Mouse (Mus musculus) gastrocnemius, postnatal 4 days (tissue): ENCODE measurements around the gene Efna2. TPM values are rescaled to one million over a fixed set of nuclear protein-coding genes. Genes with fewer than 3 reads are reported as not detected.

Source experiments
- DNase-seq, 2 experiments: peaks; one replicate each; pipeline ENCODE4 v3.0.0; 2021 to 2022; ENCODE audit warnings: low spot score in 2 of 2, mixed read lengths in 2 of 2
- total RNA-seq, 2 experiments: library from RNA; stranded (reverse); gene quantifications; 2 replicates each; pipeline ENCODE4 v1.2.3; 2021

Efna2 gene
- total RNA-seq, 2 experiments from 2014 or later: 3.5 to 3.7 TPM

DNA sequence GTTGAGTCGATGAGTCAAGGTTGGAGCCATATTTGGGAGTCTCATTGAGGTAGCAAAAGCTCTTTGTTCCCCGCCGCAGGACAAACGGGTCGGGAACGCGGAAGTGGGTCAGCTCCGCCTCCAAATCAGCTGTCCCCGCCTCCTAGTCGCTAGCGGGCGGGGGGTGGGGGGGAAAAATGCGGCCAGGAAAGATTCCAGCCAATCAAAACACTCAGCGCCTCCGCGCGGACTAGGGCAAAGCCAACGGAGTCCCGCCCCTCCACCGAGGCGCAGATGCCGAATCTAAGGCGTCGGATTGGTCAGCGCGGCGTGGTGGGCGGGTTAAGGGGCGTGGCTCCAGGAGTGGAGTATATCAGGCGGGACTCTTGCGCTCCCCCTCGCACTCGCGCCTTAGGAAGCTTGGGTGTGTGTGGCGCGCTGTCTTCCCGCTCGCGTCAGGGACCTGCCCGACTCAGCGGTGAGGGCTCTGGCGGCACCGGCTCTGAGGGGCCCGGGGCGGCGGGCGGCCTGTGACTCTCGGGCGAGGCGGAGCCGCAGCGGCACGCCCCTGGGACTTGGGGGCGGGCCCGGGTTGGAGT is 11.7 kb upstream of the Efna2 start:
- peak; percentile 98 for DNase-seq

DNA sequence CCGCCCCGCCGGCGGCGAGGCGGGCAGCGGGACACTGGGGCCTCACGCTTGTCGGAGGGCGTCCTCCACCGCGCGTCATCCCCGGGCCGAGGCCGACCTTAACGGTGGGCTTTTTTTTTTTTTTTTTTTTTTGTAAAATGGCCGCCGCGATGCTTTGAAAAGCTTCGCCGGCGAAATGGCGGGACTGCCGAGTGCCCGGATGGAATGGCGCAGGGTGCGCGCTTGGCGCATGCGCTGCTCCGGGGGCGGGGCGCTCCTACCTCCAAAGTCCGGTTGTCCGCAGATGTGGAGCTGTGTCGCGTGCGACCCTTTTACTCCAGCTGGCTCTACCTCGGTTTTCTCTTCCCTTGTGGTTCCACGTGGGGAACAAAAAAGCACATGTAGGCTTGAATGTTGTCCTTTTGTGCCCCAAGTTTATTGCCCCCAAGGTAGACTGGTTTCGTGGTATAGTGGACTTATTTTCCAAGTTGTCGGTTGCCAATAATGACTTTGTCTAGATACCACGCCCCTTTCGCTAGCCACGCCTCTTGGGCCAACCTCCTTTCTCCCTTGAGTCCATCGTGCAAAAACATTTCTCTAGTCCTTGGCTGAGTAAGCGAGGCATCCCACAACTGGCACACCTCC is 11.1 kb upstream of the Efna2 start:
- peak; percentile 93 to 96 for DNase-seq

DNA sequence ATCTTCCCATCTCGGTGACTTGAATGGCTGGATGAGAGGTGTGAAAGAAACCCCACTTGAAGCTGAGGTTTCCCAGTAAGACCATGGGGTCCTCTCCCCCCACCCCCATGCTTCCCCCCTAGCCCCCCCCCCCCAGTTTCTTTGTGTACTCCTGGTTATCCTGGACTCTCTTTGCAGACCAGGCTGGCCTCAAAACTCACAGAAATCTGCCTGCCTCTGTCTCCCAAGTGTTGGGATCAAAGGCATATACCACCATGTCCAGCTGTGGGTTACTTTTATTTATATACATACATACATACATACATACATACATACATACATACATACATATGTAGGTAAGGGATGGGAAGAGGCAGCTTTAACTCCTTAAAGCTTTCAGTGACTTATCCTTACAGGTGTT is 10.2 kb upstream of the Efna2 start:
- no peak for DNase-seq

DNA sequence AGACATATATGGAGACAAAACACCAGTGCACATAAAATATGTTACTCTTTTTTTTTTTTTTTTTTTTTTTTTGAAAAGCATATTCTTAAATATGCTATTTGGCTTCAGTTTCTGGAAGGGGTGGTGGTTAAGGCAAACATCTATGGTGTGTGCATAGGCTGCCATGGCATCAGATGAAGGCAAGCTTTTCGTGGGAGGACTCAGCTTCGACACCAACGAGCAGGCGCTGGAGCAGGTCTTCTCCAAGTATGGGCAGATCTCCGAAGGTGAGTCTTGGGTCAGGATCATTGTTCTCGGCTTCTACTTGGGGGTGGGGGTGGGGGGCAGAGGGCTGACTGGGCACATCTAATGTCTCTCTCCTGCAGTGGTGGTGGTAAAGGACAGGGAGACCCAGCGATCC is 9.6 kb upstream of the Efna2 start:
- no peak for DNase-seq

DNA sequence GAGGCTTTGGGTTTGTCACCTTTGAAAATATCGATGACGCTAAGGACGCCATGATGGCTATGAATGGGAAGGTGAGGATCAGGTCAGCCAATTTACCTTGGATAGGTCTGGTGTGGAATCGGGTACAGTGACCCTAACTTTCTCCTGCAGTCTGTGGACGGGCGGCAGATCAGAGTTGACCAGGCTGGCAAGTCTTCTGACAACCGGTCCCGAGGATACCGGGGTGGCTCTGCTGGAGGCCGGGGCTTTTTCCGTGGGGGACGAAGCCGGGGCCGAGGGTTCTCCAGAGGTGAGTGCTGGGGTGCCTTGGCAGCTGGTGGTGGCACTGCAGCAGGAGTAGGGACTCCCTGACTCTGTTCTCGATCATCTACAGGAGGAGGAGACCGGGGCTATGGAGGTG is 9.2 kb upstream of the Efna2 start:
- DNase-seq: no peak

DNA sequence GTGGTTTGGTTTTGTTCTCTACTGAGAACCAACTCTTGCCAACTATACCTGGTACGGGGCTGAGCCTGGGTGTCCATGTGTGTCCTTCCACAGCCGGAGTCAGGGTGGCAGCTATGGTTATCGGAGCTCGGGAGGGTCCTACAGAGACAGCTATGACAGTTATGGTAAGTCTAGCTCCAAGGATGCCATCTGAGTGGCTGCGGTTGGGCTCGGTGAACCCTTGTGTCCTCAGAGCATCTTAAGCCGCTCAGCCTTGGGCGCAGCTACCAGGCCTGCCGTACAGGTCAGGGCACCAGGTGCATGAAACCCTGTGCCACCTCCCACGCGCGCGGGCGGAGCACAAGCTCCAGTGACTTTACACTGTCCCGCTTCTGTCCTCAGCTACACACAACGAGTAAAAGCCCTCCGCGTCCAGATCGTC is 8.7 kb upstream of the Efna2 start:
- no peak for DNase-seq

DNA sequence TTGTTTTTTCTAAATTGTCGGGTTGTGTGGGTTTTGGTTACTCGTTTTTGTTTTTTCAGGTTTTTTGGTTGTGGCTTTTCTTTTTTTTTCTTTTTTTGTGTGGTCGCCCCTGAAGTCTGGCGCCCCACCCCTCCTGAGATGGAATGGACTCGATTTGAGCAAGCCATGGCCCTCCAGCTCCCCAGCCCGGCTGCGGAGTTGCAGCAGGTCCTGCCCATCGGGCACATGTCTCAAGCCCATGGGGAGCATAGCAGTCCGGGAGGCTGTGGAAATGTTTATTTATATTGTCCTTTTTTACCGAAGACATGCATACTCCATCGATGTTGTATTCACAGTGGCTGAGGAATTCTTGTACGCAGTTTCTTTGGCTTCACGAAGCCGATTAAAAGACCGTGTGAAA is 8.0 kb upstream of the Efna2 start:
- DNase-seq: no peak

DNA sequence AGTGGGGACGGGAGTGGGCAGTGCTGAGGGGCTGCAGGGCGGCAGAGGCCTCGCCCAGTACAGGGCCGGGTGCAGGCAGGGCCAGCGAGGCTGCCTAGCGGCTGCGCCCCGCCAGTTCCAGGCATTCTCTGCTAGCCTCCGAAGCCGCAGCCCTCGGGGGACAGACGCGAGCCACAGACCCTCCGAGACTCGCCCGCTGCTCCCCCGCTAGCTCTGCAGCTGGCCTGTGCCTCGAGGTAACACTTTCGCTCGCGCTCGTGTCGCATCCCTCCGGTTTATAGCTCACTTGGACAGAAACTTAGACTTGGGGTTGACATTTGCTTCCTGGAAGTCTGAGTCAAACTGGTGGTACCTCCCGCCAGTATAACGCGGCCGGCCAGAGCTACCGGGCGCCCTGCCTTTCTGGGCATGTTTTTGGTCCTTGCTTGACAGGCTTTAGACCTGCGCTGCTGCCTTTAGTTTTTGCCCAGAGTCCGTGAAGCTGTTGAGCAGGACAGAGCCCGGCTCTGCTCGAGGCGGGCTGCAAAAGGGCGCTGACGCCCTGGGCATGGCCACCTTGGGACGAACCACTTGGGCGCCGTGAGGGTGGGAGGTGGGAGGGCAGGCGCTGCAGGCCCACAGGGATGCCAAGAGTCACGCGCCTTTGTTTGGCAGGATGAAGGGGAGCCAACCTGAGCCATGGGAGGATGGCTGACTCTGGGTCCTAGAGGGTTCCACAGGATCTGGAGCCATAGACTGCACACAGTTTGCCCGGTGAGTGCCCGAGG is 7.3 kb upstream of the Efna2 start:
- DNase-seq: no peak

DNA sequence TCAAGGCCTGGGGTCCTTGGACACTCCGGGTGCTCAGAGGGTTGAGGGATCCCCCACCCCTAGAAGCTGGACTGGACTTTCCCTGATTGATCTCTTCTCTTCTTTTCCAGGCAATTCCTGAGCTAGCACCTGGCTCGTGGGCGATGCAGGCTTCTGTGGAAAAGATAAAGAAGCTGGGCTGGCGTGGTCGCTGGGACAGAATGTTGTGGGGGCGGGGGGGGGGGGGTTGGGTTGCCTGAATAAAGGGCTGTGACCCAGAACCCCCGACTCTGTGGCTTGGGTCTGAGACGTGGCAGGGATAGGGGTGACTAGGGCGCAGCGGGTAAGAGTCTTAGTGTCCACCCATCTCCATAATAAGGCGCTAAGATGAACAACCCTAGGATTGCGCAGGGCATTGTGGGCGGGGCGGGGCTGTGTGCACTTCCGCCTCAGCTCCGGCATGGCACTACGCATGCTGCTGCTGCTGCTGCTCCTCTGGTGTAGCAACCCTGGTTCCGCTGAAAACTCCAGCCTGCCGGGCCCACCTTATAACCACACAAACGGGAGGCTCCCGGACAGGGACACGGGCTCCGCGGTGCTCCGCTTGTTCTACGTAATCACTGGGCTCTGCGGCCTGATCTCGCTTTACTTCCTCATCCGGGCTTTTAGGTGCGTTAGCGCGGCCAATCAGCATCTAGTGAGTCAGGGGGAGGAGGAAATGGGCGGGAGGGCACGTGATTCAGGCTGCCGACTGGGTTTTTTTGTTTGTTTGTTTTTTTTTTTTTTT is 6.6 kb upstream of the Efna2 start, which contains the start of gene 1600002K03Rik:
Gene 1600002K03Rik, plus strand, starts transcription at position 418 of the 766 bp plus-strand sequence.
- peak; percentile 68 to 86 for DNase-seq

DNA sequence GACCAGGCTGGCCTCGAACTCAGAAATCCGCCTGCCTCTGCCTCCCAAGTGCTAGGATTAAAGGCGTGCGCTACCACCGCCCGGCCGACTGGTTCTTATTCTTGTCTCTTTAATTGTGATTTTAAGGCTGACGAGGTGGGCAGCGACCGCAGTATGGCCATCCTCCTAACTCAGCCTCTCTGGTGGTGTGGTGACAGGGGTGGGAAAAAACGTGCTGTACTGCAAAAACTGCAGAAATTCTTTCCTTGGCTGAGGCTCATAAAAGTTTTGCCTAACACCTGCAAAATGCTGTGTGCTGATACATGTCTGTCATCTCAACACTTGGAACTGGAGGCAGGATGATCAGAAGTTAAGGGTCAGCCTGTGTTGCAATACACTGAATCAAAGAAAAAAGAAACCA is 5.9 kb upstream of the Efna2 start:
- no peak for DNase-seq

DNA sequence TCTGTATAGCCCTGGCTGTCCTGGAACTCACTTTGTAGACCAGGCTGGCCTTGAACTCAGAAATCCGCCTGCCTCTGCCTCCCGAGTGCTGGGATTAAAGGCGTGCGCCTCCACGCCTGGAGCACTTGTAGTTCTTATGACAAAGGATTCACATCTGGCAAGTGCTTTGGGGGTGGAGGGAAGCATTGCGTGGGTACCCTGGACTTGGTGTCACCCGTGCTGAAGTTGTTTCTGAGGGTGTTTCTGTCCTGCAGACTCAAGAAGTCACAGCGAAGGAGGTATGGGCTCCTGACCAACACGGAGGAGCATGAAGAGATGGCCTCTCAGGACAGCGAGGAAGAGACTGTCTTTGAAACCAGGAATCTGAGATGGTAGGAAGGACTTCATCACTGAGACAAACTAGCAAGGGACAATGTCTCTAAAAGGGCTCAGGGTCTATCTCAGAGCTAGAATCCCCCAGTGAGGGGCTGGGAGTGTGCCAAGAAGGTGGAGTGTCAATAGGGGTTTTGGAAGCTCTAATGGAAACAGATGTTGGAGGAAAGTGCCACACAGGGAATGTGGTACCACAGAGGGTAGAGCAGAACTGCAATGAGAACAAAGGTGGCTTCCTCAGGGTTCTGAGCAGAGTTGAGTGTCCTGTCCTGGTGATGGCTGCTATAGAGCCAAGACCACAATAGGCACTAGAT is 5.2 kb upstream of the Efna2 start:
- DNase-seq: no peak

DNA sequence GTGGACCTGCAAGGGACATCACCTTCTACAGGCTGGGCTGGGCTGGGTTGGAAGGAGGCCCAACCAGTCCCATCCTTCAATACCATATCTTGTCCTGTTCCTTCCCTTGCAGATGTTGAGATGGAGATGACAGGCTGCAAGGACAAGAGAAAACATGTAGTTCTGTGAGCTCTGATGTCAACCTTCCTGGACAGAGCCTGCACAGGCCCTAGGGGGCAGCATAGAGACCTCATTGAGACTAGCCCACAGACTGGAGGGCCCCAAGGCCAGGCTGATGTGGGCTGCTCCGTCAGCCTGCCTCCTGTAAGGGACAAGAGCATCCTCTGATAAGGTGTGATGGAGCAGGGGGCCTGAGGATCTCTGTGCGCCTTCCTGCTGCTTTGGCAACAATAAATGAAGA is 4.6 kb upstream of the Efna2 start:
- DNase-seq: no peak

DNA sequence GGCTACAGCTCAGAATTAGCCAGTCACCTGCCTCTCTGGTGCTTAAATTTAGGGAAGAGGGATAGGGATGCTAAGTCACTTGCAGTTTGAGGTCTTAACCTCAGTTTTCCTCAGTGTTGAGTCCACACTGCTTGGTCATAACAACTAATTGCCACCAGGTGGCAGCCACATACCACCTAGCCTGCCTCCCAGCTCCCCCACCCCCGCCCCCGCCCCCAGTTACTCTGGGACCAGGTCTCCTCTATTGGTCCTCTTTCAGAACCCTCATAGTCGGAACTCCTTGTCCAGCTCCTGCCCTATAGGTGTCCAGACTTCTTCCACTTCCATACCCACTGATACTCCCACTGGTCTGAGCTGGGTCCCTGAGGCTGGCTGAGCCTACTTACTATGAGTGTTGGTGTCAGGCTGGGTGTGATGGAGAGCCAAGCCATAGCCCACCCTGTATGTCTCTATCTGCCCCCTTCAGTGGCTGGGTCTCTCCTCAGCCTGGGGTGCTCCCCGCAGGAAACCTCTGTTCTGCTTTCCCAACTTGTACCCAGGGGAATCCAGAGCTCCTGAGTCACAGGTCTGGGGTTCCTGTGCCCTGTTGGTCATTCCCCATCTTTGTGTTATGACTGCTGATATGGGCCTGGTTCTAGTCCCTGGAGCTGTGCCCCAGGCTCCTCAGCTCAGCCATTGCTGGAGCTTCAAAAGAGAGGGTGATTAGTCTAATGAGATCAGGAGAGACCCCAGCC is 3.6 kb upstream of the Efna2 start:
- DNase-seq: no peak

DNA sequence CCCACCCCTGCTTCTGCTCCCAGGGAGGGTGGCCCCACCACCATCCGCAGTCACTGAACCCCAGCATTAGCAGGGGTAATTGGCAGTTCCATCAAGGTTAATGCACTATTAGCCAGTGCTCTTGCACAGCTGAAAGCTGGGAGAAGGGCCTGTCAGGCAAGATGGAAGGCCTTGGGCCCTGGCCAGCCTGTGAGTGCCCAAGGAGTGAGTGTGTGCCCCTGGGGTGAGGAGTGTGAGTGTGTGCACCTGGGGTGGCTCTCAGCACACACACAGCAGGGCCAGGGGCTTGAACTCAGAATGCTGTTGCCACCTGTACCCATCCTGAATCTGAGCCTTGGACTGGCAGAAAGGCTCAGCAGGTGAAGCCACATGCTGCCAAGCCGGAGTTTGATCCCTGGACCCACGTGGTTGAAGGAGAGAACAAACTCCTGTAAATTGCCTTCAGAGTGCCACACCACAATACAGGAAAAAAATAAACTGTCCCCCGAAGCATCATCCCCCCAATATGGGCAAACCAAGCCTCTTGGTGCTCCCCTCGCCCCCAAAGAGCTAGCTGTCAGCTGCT is 2.9 kb upstream of the Efna2 start:
- no peak for DNase-seq

DNA sequence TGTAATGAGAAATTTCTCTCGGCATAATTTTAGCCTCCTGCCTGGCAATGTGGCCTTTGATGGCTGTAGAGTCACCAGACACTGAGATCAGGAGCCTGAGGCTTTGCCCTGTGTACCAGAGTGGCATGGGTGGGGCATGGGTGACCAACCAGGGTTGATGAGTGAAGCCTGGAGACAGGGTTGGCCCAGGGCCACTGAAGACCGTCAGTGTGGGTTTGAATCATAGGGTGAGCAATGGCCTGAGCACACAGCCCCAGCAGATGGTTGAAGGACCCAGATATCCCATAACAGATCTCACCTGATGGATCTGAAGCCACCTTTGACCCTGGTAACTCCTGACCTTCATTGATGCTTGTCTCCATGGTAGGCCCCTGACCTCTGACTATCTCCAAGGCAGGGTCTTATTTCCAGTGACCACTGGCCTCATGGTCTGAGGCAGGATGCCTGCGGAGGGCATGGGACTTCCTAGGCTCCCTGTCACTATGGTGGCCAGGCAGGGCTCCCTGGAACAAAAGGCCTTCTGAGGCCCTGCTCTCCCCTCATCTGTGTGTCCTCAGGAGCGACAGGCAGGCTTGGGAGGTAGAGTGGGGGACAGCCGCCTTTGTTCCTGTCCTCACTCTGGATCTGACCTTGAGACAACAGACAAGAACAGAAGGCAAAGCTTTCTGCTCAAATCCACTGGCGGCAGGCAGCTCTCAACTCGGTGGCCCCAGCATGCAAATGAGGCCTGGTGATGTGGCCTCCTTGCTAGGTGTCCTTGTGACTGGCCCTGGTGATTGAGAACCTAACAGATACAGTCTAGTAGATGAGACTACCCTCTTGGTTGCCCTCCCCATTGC is 1.6 kb upstream of the Efna2 start:
- no peak for DNase-seq

DNA sequence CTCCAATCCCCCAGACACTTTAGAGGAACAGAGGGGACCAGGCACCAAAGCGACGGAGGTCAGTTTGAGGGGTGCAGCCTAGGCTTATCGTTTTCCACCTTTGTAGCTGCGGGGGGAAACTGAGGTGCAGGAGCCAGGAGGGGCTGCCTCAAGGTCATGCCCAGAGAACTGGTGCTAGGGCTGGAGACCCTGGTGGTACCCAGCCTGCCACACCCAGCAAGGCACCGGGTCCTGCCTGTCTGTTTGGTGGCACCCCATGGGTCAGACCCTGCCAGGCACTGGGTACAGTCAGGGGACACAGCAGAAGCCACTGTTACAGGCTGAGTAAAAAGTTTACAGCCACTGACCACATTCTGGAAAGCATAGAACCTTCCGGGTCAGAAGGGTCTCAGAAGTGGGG is 1.0 kb downstream of the Efna2 start:
- DNase-seq: no peak

DNA sequence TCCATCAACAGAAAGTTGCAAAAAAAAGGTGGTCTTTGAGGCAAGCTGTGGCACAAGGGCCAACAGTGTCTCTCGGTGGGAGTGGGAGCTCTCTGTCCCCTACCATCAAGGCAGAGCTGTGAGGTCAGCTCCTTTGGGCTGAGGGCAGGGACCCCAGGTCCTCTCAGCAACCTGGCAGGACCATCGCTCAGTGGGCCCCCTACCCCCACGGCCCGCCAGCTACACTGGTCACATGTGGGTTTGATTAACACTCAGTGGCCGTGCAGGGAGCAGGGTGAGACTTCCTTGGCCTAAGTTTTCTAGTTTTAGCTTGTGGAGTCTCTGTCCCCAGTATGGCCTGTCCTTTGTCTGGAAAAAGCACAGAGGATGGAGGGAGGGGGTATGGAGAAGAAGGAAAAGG is 1.5 kb downstream of the Efna2 start:
- DNase-seq: no peak

DNA sequence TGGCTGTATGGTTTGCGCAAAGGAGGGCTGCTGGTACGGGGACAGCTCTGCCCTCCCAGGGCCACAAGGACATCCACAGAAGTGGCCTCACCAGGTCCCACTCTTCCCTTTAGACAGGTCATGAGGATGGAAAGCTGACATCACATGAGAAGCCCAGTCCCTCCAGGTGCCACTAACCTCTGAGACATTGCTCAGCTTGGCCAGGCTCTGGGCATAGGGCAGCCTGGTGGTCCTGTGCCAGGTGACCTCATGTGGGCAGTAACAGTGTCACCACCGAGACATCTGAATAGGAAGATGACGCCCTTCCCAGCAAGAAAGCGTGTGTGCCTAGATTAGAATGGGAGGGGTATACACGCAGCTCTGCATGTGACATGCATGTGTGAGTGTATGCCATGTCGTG is 3.3 kb downstream of the Efna2 start:
- no peak for DNase-seq

DNA sequence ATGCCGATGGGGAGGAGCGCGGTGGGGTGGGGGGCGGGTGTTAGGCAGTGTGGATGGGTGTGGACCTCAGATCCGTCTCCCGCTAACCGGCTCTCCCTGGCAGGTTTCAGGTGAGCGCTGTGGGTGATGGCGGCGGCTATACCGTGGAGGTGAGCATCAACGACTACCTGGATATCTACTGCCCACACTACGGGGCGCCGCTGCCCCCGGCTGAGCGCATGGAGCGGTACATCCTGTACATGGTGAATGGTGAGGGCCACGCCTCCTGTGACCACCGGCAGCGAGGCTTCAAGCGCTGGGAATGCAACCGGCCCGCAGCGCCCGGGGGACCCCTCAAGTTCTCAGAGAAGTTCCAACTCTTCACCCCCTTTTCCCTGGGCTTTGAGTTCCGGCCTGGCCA is 7.4 kb downstream of the Efna2 start:
- no peak for DNase-seq
